Mouse (Mus musculus): ENCODE measurements around the gene Scimp.

- TF ChIP-seq USF1 (IDR thresholded peaks at IDR 0.05; ENCODE audit: low read depth) (no peak), POLR2AphosphoS2 (IDR thresholded peaks at IDR 0.05; ENCODE audit: insufficient read length, low read depth) (no peak)
Measured at GRCm38 (mm10) chr11:70753146-70753545, 59.2 kb downstream of the Scimp start.
